Mouse (Mus musculus): ENCODE measurements at regions not wholly inside any gene's neighbourhood (a gene's known extent, or its start where the extent isn't known, plus 50 kb on each side); places are given as distances from the start of the nearest gene placed in this dataset.
"Not testable (repeated sequence)": the region's sequence is repeated elsewhere in the genome, so short reads cannot be mapped to it uniquely, and the experiment has no call there.

GRCm38 (mm10) chr13:41915816-41916215 lies 68.3 kb upstream of the Adtrp start:
- TF ChIP-seq CTCF (conservative IDR thresholded peaks at IDR 0.05; ENCODE audit: low read length); NANOG (IDR thresholded peaks at IDR 0.05; ENCODE audit: borderline replicate concordance, low read length); POU5F1 (IDR thresholded peaks at IDR 0.05; ENCODE audit: borderline replicate concordance, low read length): not testable (repeated sequence)
